Mouse (Mus musculus): Measurements from ENCODE around the gene Olfr1302.

Gene Olfr1302

DNA sequence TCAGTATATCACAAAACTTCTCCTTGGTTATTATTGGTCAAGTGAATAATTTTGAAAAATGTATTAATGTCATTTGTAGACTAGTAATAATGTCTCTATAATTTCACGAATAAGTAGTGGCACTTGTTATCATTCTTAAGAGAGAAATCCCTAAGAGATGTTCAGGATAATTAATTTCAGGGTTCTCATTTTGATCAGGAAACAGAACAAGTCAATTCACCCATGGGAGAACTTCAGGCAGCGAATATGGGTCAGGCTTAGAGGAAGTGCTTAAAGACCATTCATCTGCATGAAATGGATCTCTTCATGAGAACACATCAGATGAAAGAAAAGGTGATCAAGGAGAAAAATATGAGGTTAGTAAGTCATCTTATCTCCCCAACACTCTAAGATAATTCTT lies at the start of gene Olfr1302:
Olfr1302 (plus strand) TSS at position 301 of the 400 bp plus-strand sequence.
- DNase-seq (ENCODE audit: low spot score), result no peak

GRCm38 (mm10) chr2:111750706-111751105 lies 26.5 kb upstream of the Olfr1302 start, which contains the start of gene Olfr1301:
Olfr1301 (plus strand) TSS chr2:111751006.
- no peak for DNase-seq (ENCODE audit: low spot score)

DNA sequence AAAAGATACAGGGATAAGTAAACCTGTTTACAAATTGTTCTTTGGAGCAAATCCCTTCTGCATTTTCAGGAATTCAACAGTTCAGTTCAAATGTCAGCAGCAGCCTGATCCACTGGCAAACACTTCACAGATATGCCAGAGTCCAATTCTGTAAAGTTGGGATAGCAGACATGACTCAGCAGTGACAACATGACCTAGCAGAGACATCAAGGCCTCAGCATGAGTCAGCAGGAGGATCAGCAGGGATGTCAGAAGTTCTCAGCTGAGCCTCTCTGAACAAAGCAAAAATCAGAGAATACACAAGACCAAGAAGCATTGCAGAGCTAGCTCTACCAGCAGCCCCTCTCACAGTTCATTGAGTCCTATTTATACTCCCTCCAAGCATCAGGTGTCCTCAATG lies 35.7 kb downstream of the Olfr1302 start:
- DNase-seq (ENCODE audit: low spot score), result no peak

- no peak for DNase-seq (ENCODE audit: low spot score)
Observed at GRCm38 (mm10) chr2:111820240-111820639, 43.0 kb downstream of the Olfr1302 start, which contains the start of gene Olfr1303. Olfr1303 (minus strand) TSS chr2:111820340.

All from testis, postnatal 14 days (tissue).